Mouse (Mus musculus) layer of hippocampus, adult 18-20 months (tissue): ENCODE measurements at regions not wholly inside any gene's neighbourhood (a gene's known extent, or its start where the extent isn't known, plus 50 kb on each side); places are given as distances from the start of the nearest gene placed in this dataset.

ENCODE experiments used
- DNase-seq, 2 experiments: peaks; one replicate each; pipeline ENCODE4 v3.0.0; 2022; ENCODE audit warnings: low spot score in 2 of 2

- no peak for DNase-seq
Observed at GRCm38 (mm10) chr9:120676301-120676700, 105.1 kb downstream of the Rpl14 start.

- peak in 1 of 2 experiments; percentile 13 for DNase-seq
Observed at GRCm38 (mm10) chr9:120676771-120677170, 105.5 kb downstream of the Rpl14 start.

GRCm38 (mm10) chr9:120677216-120677615, 106.0 kb downstream of the Rpl14 start:
- no peak for DNase-seq

GRCm38 (mm10) chr9:120679822-120680426, 108.7 kb downstream of the Rpl14 start:
- DNase-seq = no peak

- no peak for DNase-seq
Observed at GRCm38 (mm10) chr9:120681404-120681803, 110.2 kb downstream of the Rpl14 start.

GRCm38 (mm10) chr9:120685961-120686360, 114.7 kb downstream of the Rpl14 start:
- no peak for DNase-seq

- DNase-seq = no peak
Observed at GRCm38 (mm10) chr9:120689025-120689424, 117.8 kb downstream of the Rpl14 start.

GRCm38 (mm10) chr9:120690510-120690909, 119.3 kb downstream of the Rpl14 start:
- DNase-seq = no peak

- DNase-seq = peak; percentile 41 to 62
Observed at GRCm38 (mm10) chr9:120690961-120691941, 120.0 kb downstream of the Rpl14 start.

- DNase-seq = no peak
Observed at GRCm38 (mm10) chr9:120691971-120692401, 120.7 kb downstream of the Rpl14 start.

- DNase-seq = no peak
Observed at GRCm38 (mm10) chr9:120694457-120694856, 123.2 kb downstream of the Rpl14 start.

GRCm38 (mm10) chr9:120695966-120696365, 124.7 kb downstream of the Rpl14 start:
- no peak for DNase-seq

GRCm38 (mm10) chr9:120697749-120698148, 126.5 kb downstream of the Rpl14 start:
- no peak for DNase-seq

GRCm38 (mm10) chr9:120699781-120700180, 128.5 kb downstream of the Rpl14 start:
- DNase-seq = no peak

GRCm38 (mm10) chr9:120702836-120703235, 131.6 kb downstream of the Rpl14 start:
- DNase-seq = peak in 1 of 2 experiments; percentile 62

- DNase-seq = no peak
Observed at GRCm38 (mm10) chr9:120703291-120703930, 132.2 kb downstream of the Rpl14 start.

GRCm38 (mm10) chr9:120706562-120707198, 135.4 kb downstream of the Rpl14 start:
- peak in 1 of 2 experiments; percentile 62 for DNase-seq

- DNase-seq = no peak
Observed at GRCm38 (mm10) chr9:120708507-120708906, 137.3 kb downstream of the Rpl14 start.

- no peak for DNase-seq
Observed at GRCm38 (mm10) chr9:120709146-120709655, 138.0 kb downstream of the Rpl14 start.

- no peak for DNase-seq
Observed at GRCm38 (mm10) chr9:120712987-120713386, 141.7 kb downstream of the Rpl14 start.

GRCm38 (mm10) chr9:120715665-120716121, 144.4 kb downstream of the Rpl14 start:
- peak in 1 of 2 experiments; percentile 45 for DNase-seq
